Mouse (Mus musculus): Measurements from ENCODE around the gene Elfn2. TPM values are rescaled to one million over a fixed set of nuclear protein-coding genes. Genes with fewer than 3 reads are reported as not detected.
A peak's percentile ranks its signal among the peaks of the same experiment; 100 is the strongest.

Elfn2 gene
- polyA plus RNA-seq, 1 experiment from 2014 or later, result 0.08 TPM

- Histone ChIP-seq H3K4me2 (ENCODE audit: low read depth, low read length, severe bottlenecking) (no peak overlapping the region), H3K27me3 (ENCODE audit: control insufficient read depth, insufficient read depth, low read length) (no peaks in the 10 kb centered on the region)
- peak; percentile 81 for ATAC-seq (replicated peaks; ENCODE audit: low FRiP score)
Measured at GRCm38 (mm10) chr15:78683474-78683873, 35.1 kb downstream of the Elfn2 start.

GRCm38 (mm10) chr15:78681781-78682180 lies 36.8 kb downstream of the Elfn2 start:
- H3K4me3 ChIP-seq (ENCODE audit: low read depth, low read length), result no peak overlapping the region
- H3K4me1 ChIP-seq (replicated peaks; ENCODE audit: control insufficient read depth, insufficient read depth, low read length), result peaks cover 16% of the 10 kb centered on the region
- H3K4me2 ChIP-seq (ENCODE audit: low read depth, low read length, severe bottlenecking), result no peak overlapping the region
- H3K9me3 ChIP-seq (ENCODE audit: control insufficient read depth, low read length), result no peaks in the 10 kb centered on the region
- no peak overlapping the region for H3K9ac ChIP-seq (ENCODE audit: low read length)
- DNase-seq (ENCODE audit: low spot score) (no peak), ATAC-seq (replicated peaks; ENCODE audit: low FRiP score) (no peak)
- WGBS, result 78% methylated on average over 8 of the region's 8 CpGs
- H3K27ac ChIP-seq (ENCODE audit: low read depth, low read length), result no peak overlapping the region
- H3K36me3 ChIP-seq (ENCODE audit: control insufficient read depth, insufficient read depth, low read length), result no peaks in the 10 kb centered on the region
- H3K27me3 ChIP-seq (ENCODE audit: control insufficient read depth, insufficient read depth, low read length), result no peaks in the 10 kb centered on the region

More at GRCm38 (mm10) chr15:78683474-78683873, 35.1 kb downstream of the Elfn2 start:
- no peaks in the 10 kb centered on the region for H3K36me3 ChIP-seq (ENCODE audit: control insufficient read depth, insufficient read depth, low read length)
- peak overlapping the region; percentile 87 for H3K27ac ChIP-seq (ENCODE audit: low read depth, low read length)
- WGBS, result 12% methylated on average over 8 of the region's 8 CpGs
- H3K9ac ChIP-seq (ENCODE audit: low read length), result no peak overlapping the region
- peak; percentile 77 for DNase-seq (ENCODE audit: low spot score)
- H3K9me3 ChIP-seq (ENCODE audit: control insufficient read depth, low read length), result no peaks in the 10 kb centered on the region
- H3K4me1 ChIP-seq (replicated peaks; ENCODE audit: control insufficient read depth, insufficient read depth, low read length), result peaks cover 16% of the 10 kb centered on the region
- no peak overlapping the region for H3K4me3 ChIP-seq (ENCODE audit: low read depth, low read length)

GRCm38 (mm10) chr15:78681301-78681700 lies 37.3 kb downstream of the Elfn2 start:
- Histone ChIP-seq H3K27ac (ENCODE audit: low read depth, low read length) (no peak overlapping the region), H3K9me3 (ENCODE audit: control insufficient read depth, low read length) (no peaks in the 10 kb centered on the region), H3K36me3 (ENCODE audit: control insufficient read depth, insufficient read depth, low read length) (no peaks in the 10 kb centered on the region), H3K27me3 (ENCODE audit: control insufficient read depth, insufficient read depth, low read length) (no peaks in the 10 kb centered on the region), H3K4me3 (ENCODE audit: low read depth, low read length) (no peak overlapping the region), H3K9ac (ENCODE audit: low read length) (no peak overlapping the region), H3K4me2 (ENCODE audit: low read depth, low read length, severe bottlenecking) (no peak overlapping the region), H3K4me1 (replicated peaks; ENCODE audit: control insufficient read depth, insufficient read depth, low read length) (peaks cover 16% of the 10 kb centered on the region)
- ATAC-seq (replicated peaks; ENCODE audit: low FRiP score), result no peak
- WGBS, result 84% methylated on average over 8 of the region's 8 CpGs
- DNase-seq (ENCODE audit: low spot score), result no peak

- Histone ChIP-seq H3K9ac (ENCODE audit: low read length) (no peak overlapping the region), H3K4me2 (ENCODE audit: low read depth, low read length, severe bottlenecking) (no peak overlapping the region), H3K27me3 (ENCODE audit: control insufficient read depth, insufficient read depth, low read length) (no peaks in the 10 kb centered on the region), H3K27ac (ENCODE audit: low read depth, low read length) (no peak overlapping the region), H3K4me1 (replicated peaks; ENCODE audit: control insufficient read depth, insufficient read depth, low read length) (peaks cover 16% of the 10 kb centered on the region), H3K36me3 (ENCODE audit: control insufficient read depth, insufficient read depth, low read length) (no peaks in the 10 kb centered on the region), H3K4me3 (ENCODE audit: low read depth, low read length) (no peak overlapping the region), H3K9me3 (ENCODE audit: control insufficient read depth, low read length) (no peaks in the 10 kb centered on the region)
- 77% methylated on average over 22 of the region's 22 CpGs for WGBS
- ATAC-seq (replicated peaks; ENCODE audit: low FRiP score) (no peak), DNase-seq (ENCODE audit: low spot score) (no peak)
Measured at GRCm38 (mm10) chr15:78680291-78680690, 38.3 kb downstream of the Elfn2 start.

- Histone ChIP-seq H3K4me1 (replicated peaks; ENCODE audit: control insufficient read depth, insufficient read depth, low read length) (peaks cover 6% of the 10 kb centered on the region; the same call in 1 of the 2 replicates), H3K9me3 (ENCODE audit: control insufficient read depth, low read length) (no peaks in the 10 kb centered on the region), H3K27ac (ENCODE audit: low read depth, low read length) (no peak overlapping the region), H3K9ac (ENCODE audit: low read length) (no peak overlapping the region), H3K36me3 (ENCODE audit: control insufficient read depth, insufficient read depth, low read length) (no peaks in the 10 kb centered on the region), H3K4me3 (ENCODE audit: low read depth, low read length) (no peak overlapping the region), H3K27me3 (ENCODE audit: control insufficient read depth, insufficient read depth, low read length) (peaks cover 12% of the 10 kb centered on the region; the same call in 1 of the 2 replicates), H3K4me2 (ENCODE audit: low read depth, low read length, severe bottlenecking) (no peak overlapping the region)
- ATAC-seq (replicated peaks; ENCODE audit: low FRiP score) (no peak), DNase-seq (ENCODE audit: low spot score) (no peak)
- WGBS, result 52% methylated on average over 5 of the region's 5 CpGs
Measured at GRCm38 (mm10) chr15:78677708-78678107, 40.9 kb downstream of the Elfn2 start.

- Histone ChIP-seq H3K27ac (ENCODE audit: low read depth, low read length) (no peak overlapping the region), H3K9me3 (ENCODE audit: control insufficient read depth, low read length) (no peaks in the 10 kb centered on the region), H3K4me3 (ENCODE audit: low read depth, low read length) (no peak overlapping the region), H3K9ac (ENCODE audit: low read length) (no peak overlapping the region), H3K27me3 (ENCODE audit: control insufficient read depth, insufficient read depth, low read length) (peaks cover 19% of the 10 kb centered on the region; the same call in 1 of the 2 replicates), H3K36me3 (ENCODE audit: control insufficient read depth, insufficient read depth, low read length) (no peaks in the 10 kb centered on the region), H3K4me1 (replicated peaks; ENCODE audit: control insufficient read depth, insufficient read depth, low read length) (peaks cover 2% of the 10 kb centered on the region; the same call in 1 of the 2 replicates), H3K4me2 (ENCODE audit: low read depth, low read length, severe bottlenecking) (no peak overlapping the region)
- no peak for DNase-seq (ENCODE audit: low spot score)
- WGBS, result 83% methylated on average over 9 of the region's 9 CpGs
- no peak for ATAC-seq (replicated peaks; ENCODE audit: low FRiP score)
Measured at GRCm38 (mm10) chr15:78677015-78677414, 41.6 kb downstream of the Elfn2 start.

- H3K27me3 ChIP-seq (ENCODE audit: control insufficient read depth, insufficient read depth, low read length), result peaks cover 27% of the 10 kb centered on the region
Measured at GRCm38 (mm10) chr15:78674912-78675412, 43.6 kb downstream of the Elfn2 start.

GRCm38 (mm10) chr15:78673436-78673835 lies 45.1 kb downstream of the Elfn2 start:
- Histone ChIP-seq H3K4me3 (ENCODE audit: low read depth, low read length) (no peak overlapping the region), H3K27me3 (ENCODE audit: control insufficient read depth, insufficient read depth, low read length) (peaks cover 27% of the 10 kb centered on the region), H3K9me3 (ENCODE audit: control insufficient read depth, low read length) (no peaks in the 10 kb centered on the region), H3K36me3 (ENCODE audit: control insufficient read depth, insufficient read depth, low read length) (no peaks in the 10 kb centered on the region), H3K27ac (ENCODE audit: low read depth, low read length) (no peak overlapping the region), H3K4me1 (replicated peaks; ENCODE audit: control insufficient read depth, insufficient read depth, low read length) (peaks cover 2% of the 10 kb centered on the region; the same call in 1 of the 2 replicates), H3K4me2 (ENCODE audit: low read depth, low read length, severe bottlenecking) (no peak overlapping the region), H3K9ac (ENCODE audit: low read length) (no peak overlapping the region)
- WGBS, result 84% methylated on average over 19 of the region's 19 CpGs
- no peak for DNase-seq (ENCODE audit: low spot score)
- no peak for ATAC-seq (replicated peaks; ENCODE audit: low FRiP score)

More at GRCm38 (mm10) chr15:78674912-78675412, 43.6 kb downstream of the Elfn2 start:
- Histone ChIP-seq H3K27ac (ENCODE audit: low read depth, low read length) (no peak overlapping the region), H3K36me3 (ENCODE audit: control insufficient read depth, insufficient read depth, low read length) (no peaks in the 10 kb centered on the region), H3K9me3 (ENCODE audit: control insufficient read depth, low read length) (no peaks in the 10 kb centered on the region), H3K4me1 (replicated peaks; ENCODE audit: control insufficient read depth, insufficient read depth, low read length) (peaks cover 2% of the 10 kb centered on the region; the same call in 1 of the 2 replicates), H3K4me2 (ENCODE audit: low read depth, low read length, severe bottlenecking) (no peak overlapping the region), H3K9ac (ENCODE audit: low read length) (no peak overlapping the region), H3K4me3 (ENCODE audit: low read depth, low read length) (no peak overlapping the region)
- 69% methylated on average over 6 of the region's 6 CpGs for WGBS
- no peak for DNase-seq (ENCODE audit: low spot score)
- ATAC-seq (replicated peaks; ENCODE audit: low FRiP score), result no peak

- H3K9me3 ChIP-seq (ENCODE audit: control insufficient read depth, low read length), result no peaks in the 10 kb centered on the region
- 43% methylated on average over 5 of the region's 5 CpGs for WGBS
- no peak for DNase-seq (ENCODE audit: low spot score)
- no peak; the same call in 1 of the 2 replicates for ATAC-seq (replicated peaks; ENCODE audit: low FRiP score)
- no peak overlapping the region for H3K9ac ChIP-seq (ENCODE audit: low read length)
- H3K4me1 ChIP-seq (replicated peaks; ENCODE audit: control insufficient read depth, insufficient read depth, low read length), result peaks cover 2% of the 10 kb centered on the region; the same call in 1 of the 2 replicates
- H3K27ac ChIP-seq (ENCODE audit: low read depth, low read length), result no peak overlapping the region
- H3K27me3 ChIP-seq (ENCODE audit: control insufficient read depth, insufficient read depth, low read length), result peaks cover 27% of the 10 kb centered on the region
- H3K36me3 ChIP-seq (ENCODE audit: control insufficient read depth, insufficient read depth, low read length), result no peaks in the 10 kb centered on the region
- no peak overlapping the region for H3K4me3 ChIP-seq (ENCODE audit: low read depth, low read length)
- no peak overlapping the region for H3K4me2 ChIP-seq (ENCODE audit: low read depth, low read length, severe bottlenecking)
Measured at GRCm38 (mm10) chr15:78670341-78670740, 48.2 kb downstream of the Elfn2 start.
